Mouse (Mus musculus): Measurements from ENCODE around the gene Pus10. TPM values are rescaled to one million over a fixed set of nuclear protein-coding genes. Genes with fewer than 3 reads are reported as not detected.

The Pus10 gene
- total RNA-seq (2023): 10 to 100 TPM; 13.1 to 13.4 TPM

GRCm38 (mm10) chr11:23665311-23665786 lies at the start of gene Pus10:
Gene Pus10, plus strand, starts transcription at chr11:23665674.

GRCm38 (mm10) chr11:23632945-23633878 lies 32.3 kb upstream of the Pus10 start, which contains the start of gene 0610010F05Rik:
Gene 0610010F05Rik, minus strand, starts transcription at chr11:23633639.

GRCm38 (mm10) chr11:23665798-23666501 lies 476 bp downstream of the Pus10 start, which contains the start of gene Pex13:
Gene Pex13, minus strand, starts transcription at chr11:23665959.

GRCm38 (mm10) chr11:23770760-23771506 lies 105.5 kb downstream of the Pus10 start, which contains the start of gene Rel:
Gene Rel, minus strand, starts transcription at chr11:23770970.

Other genes starting within 250 kb of the Pus10 start
- gene Ahsa2, start 167.6 kb upstream of the Pus10 start, total RNA-seq (2023): 10 to 100 TPM; 19.0 to 28.1 TPM
- not detected for gene 1700093K21Rik, start 144.5 kb upstream of the Pus10 start, total RNA-seq (2023)
- 1 to 10 TPM; 6.4 to 7.6 TPM for gene 0610010F05Rik, start 32.0 kb upstream of the Pus10 start, total RNA-seq (2023)
- 10 to 100 TPM; 15.0 to 15.7 TPM for gene Pex13, start 285 bp downstream of the Pus10 start, total RNA-seq (2023)
- gene Rel, start 105.3 kb downstream of the Pus10 start, total RNA-seq (2023): 10 to 100 TPM; 32.2 to 38.8 TPM
- 10 to 100 TPM; 13.6 to 15.1 TPM for gene Papolg, start 229.6 kb downstream of the Pus10 start, total RNA-seq (2023)